Mouse (Mus musculus) ES-E14 (cell line): ENCODE measurements around the gene Lyzl6.

Source experiments
- MAFK ChIP-seq: IDR thresholded peaks from 2 replicates; pipeline ENCODE4 v1.6.1; 2014; ENCODE audit warnings: mild to moderate bottlenecking, low read depth, low read length, inconsistent platforms; ENCODE audit not compliant: insufficient read depth
- ZC3H11A ChIP-seq: IDR thresholded peaks from 2 replicates; pipeline ENCODE4 v1.6.1; 2012; ENCODE audit warnings: low read depth, mild to moderate bottlenecking, inconsistent platforms, low read length, borderline replicate concordance

GRCm38 (mm10) chr11:103683667-103684334, 45.1 kb upstream of the Lyzl6 start:
- TF ChIP-seq ZC3H11A (no peak), MAFK (no peak)
